Mouse (Mus musculus) heart, postnatal 0 days (tissue): ENCODE results near the gene Pdcl3. TPM values are rescaled to one million over a fixed set of nuclear protein-coding genes. Genes with fewer than 3 reads are reported as not detected.

ENCODE experiments used
- ATAC-seq: fragments of 200-750 bp; cut with Nextera tagmentation; 2 replicates; pipeline ENCODE4 v1.8.0; 2017; ENCODE audit warnings: low read depth, moderate number of reproducible peaks, moderate library complexity; ENCODE audit not compliant: insufficient read depth
- DNase-seq: peaks from one replicate; pipeline ENCODE4 v3.0.0-alpha.2; 2016; ENCODE audit warnings: low spot score
- H3K27ac ChIP-seq: fragments of 300-500 bp; sonication (generic); 2 replicates; pipeline ENCODE4 v1.5.1; 2014; ENCODE audit warnings: low read depth, mild to moderate bottlenecking
- H3K27me3 ChIP-seq: fragments of 300-500 bp; sonication (generic); 2 replicates; pipeline ENCODE4 v1.6.1; 2014; ENCODE audit warnings: low read length, mixed read lengths; ENCODE audit not compliant: control insufficient read depth, insufficient read depth
- H3K36me3 ChIP-seq: fragments of 300-500 bp; sonication (generic); replicated peaks from 2 replicates; pipeline ENCODE4 v1.6.1; 2014; ENCODE audit warnings: low read length, mixed read lengths; ENCODE audit not compliant: control insufficient read depth, insufficient read depth
- H3K4me1 ChIP-seq: fragments of 300-500 bp; sonication (generic); 2 replicates; pipeline ENCODE4 v1.6.1; 2014; ENCODE audit warnings: antibody characterized with exemption; ENCODE audit not compliant: control insufficient read depth, insufficient read depth
- H3K4me2 ChIP-seq: fragments of 300-500 bp; sonication (generic); 2 replicates; pipeline ENCODE4 v1.6.1; 2014; ENCODE audit warnings: low read depth, mild to moderate bottlenecking, low read length, moderate library complexity
- H3K4me3 ChIP-seq: fragments of 300-500 bp; sonication (generic); 2 replicates; pipeline ENCODE4 v1.5.1; 2014; ENCODE audit warnings: low read depth, low read length
- H3K9ac ChIP-seq: fragments of 300-500 bp; sonication (generic); replicated peaks from 2 replicates; pipeline ENCODE4 v1.6.1; 2014; ENCODE audit warnings: low read depth, low read length, mixed read lengths
- H3K9me3 ChIP-seq: fragments of 300-500 bp; sonication (generic); replicated peaks from 2 replicates; pipeline ENCODE4 v1.6.1; 2016; ENCODE audit warnings: low read length; ENCODE audit not compliant: control insufficient read depth
- CTCF ChIP-seq: IDR thresholded peaks from 2 replicates; pipeline ENCODE4 v1.5.1; 2016; ENCODE audit warnings: antibody characterized with exemption, control low read depth, low read depth
- EP300 ChIP-seq: IDR thresholded peaks from 2 replicates; pipeline ENCODE4 v1.6.1; 2016; ENCODE audit warnings: antibody characterized with exemption, low read depth
- WGBS: fragments of 180-500 bp; shearing (Covaris S2); extraction: QIAGEN DNeasy Blood & Tissue Kit; methylation state at CpG from one replicate; pipeline ENCODE4 v1.1.7; 2014; 5-methylcytosine and 5-hydroxymethylcytosine counted together
- polyA plus RNA-seq: library from polyadenylated mRNA; unstranded; fragments of >200 nt; fragmentation: Nextera tagmentation; extraction: Ambion mirVana; gene quantifications from 2 replicates; pipeline ENCODE4 v1.2.1, GENCODE M21; 2015
- total RNA-seq: library from RNA; depleted of rRNA; stranded (reverse); fragments of >200 nt; gene quantifications from 2 replicates; pipeline ENCODE4 v1.2.3, GENCODE M21; 2014; ENCODE audit warnings: low replicate concordance; rRNA removed

Gene Pdcl3
- total RNA-seq (45.9 and 47.1 TPM in 2 replicates), polyA plus RNA-seq (155 and 186 TPM in 2 replicates)

GRCm38 (mm10) chr1:38985308-38985707 lies at the start of gene Pdcl3:
Gene Pdcl3, plus strand, starts transcription at chr1:38985608.
- 90% methylated on average over 3 of the region's 3 CpGs for WGBS
- Histone ChIP-seq H3K36me3 (no peaks in the 10 kb centered on the region), H3K4me1 (peaks cover 3% of the 10 kb centered on the region; the same call in 1 of the 2 replicates), H3K9ac (no peak within 1 kb of the TSS), H3K4me2 (no peak within 1 kb of the TSS), H3K27ac (peak within 1 kb of the TSS; percentile 94; the same call in 1 of the 2 replicates), H3K27me3 (no peaks in the 10 kb centered on the region), H3K9me3 (no peaks in the 10 kb centered on the region), H3K4me3 (no peak within 1 kb of the TSS)
- ATAC-seq (no peak), DNase-seq (no peak)
- no peak for TF ChIP-seq CTCF
- TF ChIP-seq EP300, result no peak

GRCm38 (mm10) chr1:38936780-38937179 lies 48.6 kb upstream of the Pdcl3 start:
- ATAC-seq, result no peak

GRCm38 (mm10) chr1:38938849-38939248 lies 46.6 kb upstream of the Pdcl3 start, which contains the start of gene Nms:
Gene Nms, plus strand, starts transcription at chr1:38939149.
- H3K9me3 ChIP-seq, result no peaks in the 10 kb centered on the region
- H3K9ac ChIP-seq, result no peak within 1 kb of the TSS
- H3K4me3 ChIP-seq, result no peak within 1 kb of the TSS
- no peaks in the 10 kb centered on the region for H3K4me1 ChIP-seq
- no peak for TF ChIP-seq CTCF
- no peak for TF ChIP-seq EP300
- H3K27ac ChIP-seq, result no peak within 1 kb of the TSS
- H3K27me3 ChIP-seq, result no peaks in the 10 kb centered on the region
- WGBS, result 68% methylated on average over 6 of the region's 6 CpGs
- DNase-seq (no peak), ATAC-seq (no peak)
- no peak within 1 kb of the TSS for H3K4me2 ChIP-seq
- no peaks in the 10 kb centered on the region for H3K36me3 ChIP-seq

More at GRCm38 (mm10) chr1:38936780-38937179, 48.6 kb upstream of the Pdcl3 start:
- Histone ChIP-seq H3K27ac (no peak overlapping the region), H3K4me2 (no peak overlapping the region), H3K9me3 (no peaks in the 10 kb centered on the region), H3K4me1 (no peaks in the 10 kb centered on the region), H3K27me3 (no peaks in the 10 kb centered on the region), H3K4me3 (no peak overlapping the region), H3K9ac (no peak overlapping the region), H3K36me3 (no peaks in the 10 kb centered on the region)
- no peak for TF ChIP-seq EP300
- peak; percentile 49 for TF ChIP-seq CTCF
- peak; percentile 6 for DNase-seq
- WGBS, result 23% methylated on average over 6 of the region's 6 CpGs

- no peaks in the 10 kb centered on the region for H3K4me1 ChIP-seq
- no peak overlapping the region for H3K4me3 ChIP-seq
- H3K36me3 ChIP-seq, result no peaks in the 10 kb centered on the region
- ATAC-seq (no peak), DNase-seq (no peak)
- H3K4me2 ChIP-seq, result no peak overlapping the region
- H3K27ac ChIP-seq, result no peak overlapping the region
- no peaks in the 10 kb centered on the region for H3K27me3 ChIP-seq
- 2% methylated on average over 5 of the region's 5 CpGs for WGBS
- TF ChIP-seq CTCF (no peak), EP300 (no peak)
- H3K9me3 ChIP-seq, result no peaks in the 10 kb centered on the region
- H3K9ac ChIP-seq, result no peak overlapping the region
These were observed 45.8 kb upstream of the Pdcl3 start for GRCm38 (mm10) chr1:38939608-38940007.

- Histone ChIP-seq H3K9ac (no peak overlapping the region), H3K27me3 (no peaks in the 10 kb centered on the region), H3K4me3 (no peak overlapping the region), H3K9me3 (no peaks in the 10 kb centered on the region), H3K4me2 (no peak overlapping the region), H3K36me3 (no peaks in the 10 kb centered on the region), H3K27ac (no peak overlapping the region), H3K4me1 (no peaks in the 10 kb centered on the region)
- ATAC-seq (no peak), DNase-seq (no peak)
- TF ChIP-seq CTCF, result no peak
- 85% methylated on average over 3 of the region's 3 CpGs for WGBS
These were observed 29.0 kb upstream of the Pdcl3 start for GRCm38 (mm10) chr1:38956457-38956856.

GRCm38 (mm10) chr1:38969116-38969515 lies 16.3 kb upstream of the Pdcl3 start:
- Histone ChIP-seq H3K27ac (no peak overlapping the region), H3K27me3 (no peaks in the 10 kb centered on the region), H3K36me3 (no peaks in the 10 kb centered on the region), H3K4me2 (no peak overlapping the region), H3K4me3 (no peak overlapping the region), H3K9me3 (no peaks in the 10 kb centered on the region), H3K9ac (no peak overlapping the region), H3K4me1 (no peaks in the 10 kb centered on the region)
- 76% methylated on average over 1 of the region's 1 CpGs for WGBS
- DNase-seq (no peak), ATAC-seq (no peak)
- TF ChIP-seq EP300, result no peak
- no peak for TF ChIP-seq CTCF
